Mouse (Mus musculus) heart, postnatal 0 days (tissue): ENCODE results near the gene Cbx5. TPM values are rescaled to one million over a fixed set of nuclear protein-coding genes. Genes with fewer than 3 reads are reported as not detected.
A peak's percentile ranks its signal among the peaks of the same experiment; 100 is the strongest.

Experiments
- ATAC-seq: fragments of 200-750 bp; cut with Nextera tagmentation; 2 replicates; pipeline ENCODE4 v1.8.0; 2017; ENCODE audit warnings: low read depth, moderate number of reproducible peaks, moderate library complexity; ENCODE audit not compliant: insufficient read depth
- DNase-seq: peaks from one replicate; pipeline ENCODE4 v3.0.0-alpha.2; 2016; ENCODE audit warnings: low spot score
- H3K27ac ChIP-seq: fragments of 300-500 bp; sonication (generic); 2 replicates; pipeline ENCODE4 v1.5.1; 2014; ENCODE audit warnings: low read depth, mild to moderate bottlenecking
- H3K27me3 ChIP-seq: fragments of 300-500 bp; sonication (generic); 2 replicates; pipeline ENCODE4 v1.6.1; 2014; ENCODE audit warnings: low read length, mixed read lengths; ENCODE audit not compliant: control insufficient read depth, insufficient read depth
- H3K36me3 ChIP-seq: fragments of 300-500 bp; sonication (generic); replicated peaks from 2 replicates; pipeline ENCODE4 v1.6.1; 2014; ENCODE audit warnings: low read length, mixed read lengths; ENCODE audit not compliant: control insufficient read depth, insufficient read depth
- H3K4me1 ChIP-seq: fragments of 300-500 bp; sonication (generic); 2 replicates; pipeline ENCODE4 v1.6.1; 2014; ENCODE audit warnings: antibody characterized with exemption; ENCODE audit not compliant: control insufficient read depth, insufficient read depth
- H3K4me2 ChIP-seq: fragments of 300-500 bp; sonication (generic); 2 replicates; pipeline ENCODE4 v1.6.1; 2014; ENCODE audit warnings: low read depth, mild to moderate bottlenecking, low read length, moderate library complexity
- H3K4me3 ChIP-seq: fragments of 300-500 bp; sonication (generic); 2 replicates; pipeline ENCODE4 v1.5.1; 2014; ENCODE audit warnings: low read depth, low read length
- H3K9ac ChIP-seq: fragments of 300-500 bp; sonication (generic); replicated peaks from 2 replicates; pipeline ENCODE4 v1.6.1; 2014; ENCODE audit warnings: low read depth, low read length, mixed read lengths
- H3K9me3 ChIP-seq: fragments of 300-500 bp; sonication (generic); replicated peaks from 2 replicates; pipeline ENCODE4 v1.6.1; 2016; ENCODE audit warnings: low read length; ENCODE audit not compliant: control insufficient read depth
- CTCF ChIP-seq: IDR thresholded peaks from 2 replicates; pipeline ENCODE4 v1.5.1; 2016; ENCODE audit warnings: antibody characterized with exemption, control low read depth, low read depth
- EP300 ChIP-seq: IDR thresholded peaks from 2 replicates; pipeline ENCODE4 v1.6.1; 2016; ENCODE audit warnings: antibody characterized with exemption, low read depth
- WGBS: fragments of 180-500 bp; shearing (Covaris S2); extraction: QIAGEN DNeasy Blood & Tissue Kit; methylation state at CpG from one replicate; pipeline ENCODE4 v1.1.7; 2014; 5-methylcytosine and 5-hydroxymethylcytosine counted together
- polyA plus RNA-seq: library from polyadenylated mRNA; unstranded; fragments of >200 nt; fragmentation: Nextera tagmentation; extraction: Ambion mirVana; gene quantifications from 2 replicates; pipeline ENCODE4 v1.2.1, GENCODE M21; 2015
- total RNA-seq: library from RNA; depleted of rRNA; stranded (reverse); fragments of >200 nt; gene quantifications from 2 replicates; pipeline ENCODE4 v1.2.3, GENCODE M21; 2014; ENCODE audit warnings: low replicate concordance

Cbx5 gene
- total and polyA plus RNA-seq, 2 experiments from 2014 or later, result 41.5 to 54.1 TPM

DNA sequence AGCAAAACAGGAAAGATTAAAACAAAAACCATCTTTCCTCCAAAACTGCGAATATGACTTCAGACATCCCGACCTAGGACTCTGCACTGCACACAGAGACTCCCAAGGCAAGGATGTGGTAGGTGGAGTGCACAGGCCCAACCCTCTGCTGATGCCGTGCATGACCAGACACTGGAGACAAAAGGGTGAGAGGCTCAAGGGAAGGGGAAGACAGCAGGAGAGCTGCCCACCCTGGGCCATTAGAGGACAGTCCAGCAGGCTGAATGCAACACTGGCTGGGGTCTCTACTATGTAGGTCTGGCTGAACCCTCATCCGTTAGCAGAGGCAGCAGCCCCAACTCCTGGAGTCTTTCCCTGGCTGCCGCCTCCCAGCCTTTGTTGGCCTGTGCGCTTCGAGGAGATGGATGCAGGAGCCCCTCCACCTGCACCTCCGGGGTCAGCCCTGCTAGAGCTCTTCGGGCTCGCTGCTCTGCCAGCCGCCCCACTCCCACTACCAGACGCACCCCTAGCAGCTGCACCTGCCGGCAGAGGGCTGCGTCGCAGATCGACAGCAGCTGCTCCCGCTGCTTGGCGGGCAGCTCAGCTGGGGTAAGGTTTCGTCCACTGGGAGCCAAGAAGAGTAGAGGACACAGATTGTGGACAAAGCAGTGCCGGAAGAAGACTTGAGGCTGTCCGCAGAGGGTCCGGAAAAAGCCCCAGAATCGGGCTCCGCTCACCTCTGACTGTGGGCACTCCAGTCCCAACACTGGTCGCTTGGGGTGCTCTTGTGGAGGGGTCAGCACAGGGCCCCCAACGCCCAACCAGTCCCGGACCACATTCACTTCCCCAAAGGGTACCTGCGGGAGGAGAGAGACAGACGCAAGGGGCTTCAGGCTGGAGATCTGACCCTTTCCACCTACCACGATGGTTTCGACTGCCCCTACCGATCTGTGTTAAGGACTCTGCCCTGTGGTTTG is 84.0 kb downstream of the Cbx5 start:
- DNase-seq, result no peak
- no peaks in the 10 kb centered on the region for H3K27me3 ChIP-seq
- peaks cover 17% of the 10 kb centered on the region; the same call in 1 of the 2 replicates for H3K36me3 ChIP-seq
- H3K27ac ChIP-seq, result no peak overlapping the region
- ATAC-seq, result no peak
- no peak overlapping the region for H3K9ac ChIP-seq
- TF ChIP-seq CTCF (no peak), EP300 (no peak)
- no peaks in the 10 kb centered on the region for H3K4me1 ChIP-seq
- H3K4me2 ChIP-seq, result no peak overlapping the region
- WGBS, result 60% methylated on average over 32 of the region's 32 CpGs
- H3K9me3 ChIP-seq, result no peaks in the 10 kb centered on the region
- H3K4me3 ChIP-seq, result no peak overlapping the region

DNA sequence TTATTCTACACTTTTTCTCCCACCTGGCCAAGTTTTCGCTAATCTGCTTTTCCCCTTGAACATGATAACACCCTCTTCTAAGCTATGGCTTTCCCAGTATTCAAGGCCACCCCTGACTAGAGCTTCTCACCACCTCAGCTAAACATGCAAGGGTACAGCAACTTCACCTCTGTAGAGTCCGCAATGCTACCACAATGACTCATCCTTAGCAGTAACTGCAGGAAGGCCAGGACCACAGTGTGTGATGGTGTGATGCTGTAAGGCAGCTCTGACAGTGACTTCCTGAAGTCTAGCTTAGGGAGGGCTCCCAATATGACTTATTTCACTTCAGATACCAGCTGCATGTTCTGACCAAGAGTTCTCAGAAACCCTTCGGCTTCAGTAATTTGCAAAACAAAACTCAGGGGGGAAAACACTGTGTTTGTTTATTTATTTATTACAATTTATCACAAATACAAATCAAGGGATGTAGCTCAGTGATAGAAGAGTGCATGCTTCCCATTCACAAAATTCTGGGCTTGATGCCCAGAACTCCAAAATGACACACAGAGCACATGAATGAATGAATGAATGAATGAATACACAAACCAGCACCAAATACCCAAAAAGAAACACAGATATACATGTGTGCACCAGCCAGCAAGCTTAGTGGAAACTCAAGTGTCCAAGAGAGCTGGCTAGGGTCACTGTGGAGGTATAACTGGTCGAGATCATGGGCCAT is 86.6 kb downstream of the Cbx5 start:
- no peak overlapping the region for H3K4me2 ChIP-seq
- DNase-seq, result no peak
- no peak for ATAC-seq
- H3K36me3 ChIP-seq, result peaks cover 17% of the 10 kb centered on the region; the same call in 1 of the 2 replicates
- TF ChIP-seq EP300 (no peak), CTCF (no peak)
- peaks cover 15% of the 10 kb centered on the region for H3K27me3 ChIP-seq
- no peaks in the 10 kb centered on the region for H3K4me1 ChIP-seq
- 76% methylated on average over 4 of the region's 4 CpGs for WGBS
- no peaks in the 10 kb centered on the region for H3K9me3 ChIP-seq
- H3K9ac ChIP-seq, result no peak overlapping the region
- no peak overlapping the region for H3K27ac ChIP-seq
- no peak overlapping the region for H3K4me3 ChIP-seq

DNA sequence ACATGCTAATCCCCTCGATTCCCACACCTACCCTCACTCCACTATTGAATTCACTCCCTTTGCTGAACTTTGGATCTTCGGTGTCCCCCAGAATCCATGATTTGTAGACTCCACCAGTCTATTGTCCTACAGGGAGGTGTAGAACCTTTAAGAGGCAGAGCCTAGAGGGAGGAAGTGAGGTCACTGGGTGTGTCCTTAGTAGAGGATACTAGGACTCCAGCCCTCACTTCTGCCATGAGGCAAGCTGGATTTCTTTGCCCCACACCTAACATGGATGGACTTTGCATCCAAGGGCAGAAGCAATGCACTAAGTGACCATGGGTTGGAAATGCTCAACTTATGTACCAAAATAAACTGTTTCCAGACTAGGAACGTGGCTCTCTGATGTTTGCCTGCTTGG is 87.2 kb downstream of the Cbx5 start:
- Histone ChIP-seq H3K4me2 (no peak overlapping the region), H3K27me3 (peaks cover 22% of the 10 kb centered on the region), H3K4me3 (no peak overlapping the region), H3K9ac (no peak overlapping the region), H3K36me3 (peaks cover 13% of the 10 kb centered on the region; the same call in 1 of the 2 replicates), H3K27ac (no peak overlapping the region), H3K4me1 (no peaks in the 10 kb centered on the region), H3K9me3 (no peaks in the 10 kb centered on the region)
- DNase-seq, result no peak
- TF ChIP-seq CTCF, result no peak
- TF ChIP-seq EP300, result no peak
- no peak for ATAC-seq
- 75% methylated on average over 3 of the region's 3 CpGs for WGBS

DNA sequence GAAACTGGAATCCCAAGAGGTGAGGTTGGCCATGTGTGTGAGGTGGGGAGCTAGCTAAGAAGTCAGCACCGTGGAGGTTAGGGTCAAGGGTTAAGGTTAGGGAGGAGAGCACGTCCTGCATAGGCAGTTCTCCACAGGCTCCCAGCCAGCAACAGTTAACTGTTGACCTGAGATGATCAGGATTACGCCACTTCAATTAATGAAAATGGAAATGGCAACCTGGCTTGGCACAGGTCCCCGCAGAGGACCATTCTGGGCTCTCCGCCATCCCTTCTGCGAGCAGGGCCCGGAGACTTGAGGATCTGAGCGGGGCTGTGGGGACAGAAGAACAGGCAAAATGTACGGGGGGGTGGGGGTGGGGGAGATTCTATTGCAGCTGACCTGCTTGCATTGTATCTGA is 91.8 kb downstream of the Cbx5 start:
- Histone ChIP-seq H3K27ac (no peak overlapping the region), H3K9me3 (no peaks in the 10 kb centered on the region), H3K27me3 (peaks cover 56% of the 10 kb centered on the region), H3K36me3 (no peaks in the 10 kb centered on the region), H3K4me2 (no peak overlapping the region), H3K9ac (no peak overlapping the region), H3K4me3 (no peak overlapping the region), H3K4me1 (no peaks in the 10 kb centered on the region)
- ATAC-seq (no peak; the same call in 1 of the 2 replicates), DNase-seq (no peak)
- TF ChIP-seq CTCF (no peak), EP300 (no peak)
- 42% methylated on average over 9 of the region's 9 CpGs for WGBS

GRCm38 (mm10) chr15:103147422-103147690 is 92.3 kb downstream of the Cbx5 start:
- no peak for ATAC-seq
- H3K27me3 ChIP-seq, result peaks cover 56% of the 10 kb centered on the region
- H3K9ac ChIP-seq, result no peak overlapping the region
- no peak overlapping the region for H3K27ac ChIP-seq
- H3K4me2 ChIP-seq, result peak overlapping the region; percentile 87; the same call in 1 of the 2 replicates
- no peak for DNase-seq
- 31% methylated on average over 3 of the region's 3 CpGs for WGBS
- no peaks in the 10 kb centered on the region for H3K9me3 ChIP-seq
- no peaks in the 10 kb centered on the region for H3K4me1 ChIP-seq
- no peak for TF ChIP-seq EP300
- no peak for TF ChIP-seq CTCF
- H3K36me3 ChIP-seq, result no peaks in the 10 kb centered on the region
- H3K4me3 ChIP-seq, result peak overlapping the region; percentile 50; the same call in 1 of the 2 replicates
